Mouse (Mus musculus): Measurements from ENCODE around the gene Gm10945. TPM values are rescaled to one million over a fixed set of nuclear protein-coding genes. Genes with fewer than 3 reads are reported as not detected.

Gene Gm10945
- polyA plus RNA-seq (2015; fragmentation: Nextera tagmentation; extraction: Ambion mirVana): not detected in 2 replicates

DNA sequence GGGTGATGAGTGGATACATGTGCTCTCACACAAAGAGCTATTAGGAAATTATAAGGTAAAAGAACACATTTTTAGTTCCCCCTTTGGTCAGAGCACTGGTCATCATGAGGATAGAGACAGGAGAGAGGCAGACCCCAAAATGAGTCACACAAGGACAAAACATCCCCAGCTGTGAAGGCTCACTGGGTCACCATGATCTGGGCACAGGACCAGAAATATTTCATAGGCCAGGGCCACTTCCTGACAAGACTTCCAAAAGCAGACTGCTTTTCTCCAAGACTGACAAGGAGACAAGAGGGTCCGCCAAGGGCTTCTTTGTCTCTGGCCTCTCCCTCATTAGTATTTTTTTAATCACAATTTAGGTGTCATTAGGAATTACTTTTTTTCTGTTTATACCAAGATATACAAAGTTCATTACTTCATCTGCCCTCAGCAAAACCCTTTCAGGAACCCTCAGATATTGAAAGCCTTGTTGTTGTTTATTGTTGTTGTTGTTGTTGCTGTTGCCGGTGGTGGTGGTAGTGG lies at the start of gene Gm10945:
Gene Gm10945, minus strand, starts transcription at position 475 of the 525 bp plus-strand sequence.
- no peak within 1 kb of the TSS for H3K4me2 ChIP-seq (replicated peaks)
- 92% methylated on average over 2 of the region's 2 CpGs for WGBS

DNA sequence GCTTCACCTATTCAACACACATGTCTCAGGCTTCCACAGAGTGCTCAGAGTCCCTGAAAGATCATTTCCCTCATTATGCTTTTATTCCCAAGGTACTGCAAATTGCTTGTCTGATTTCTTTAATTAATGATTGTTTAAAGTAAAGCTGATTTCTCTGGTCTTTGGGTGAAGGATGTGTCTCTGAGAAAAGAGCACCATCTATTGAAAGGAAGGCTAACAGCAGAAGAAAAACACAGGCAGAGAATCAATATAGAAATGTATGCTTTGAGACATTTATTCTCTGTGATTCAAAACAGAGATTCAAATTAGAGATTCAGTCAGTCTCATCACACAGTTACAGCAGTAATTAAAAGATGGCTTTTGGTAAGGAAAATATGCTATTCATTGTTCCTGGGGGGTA lies 28.7 kb upstream of the Gm10945 start:
- H3K27ac ChIP-seq (replicated peaks): no peak overlapping the region
- no peaks in the 10 kb centered on the region for H3K9me3 ChIP-seq (replicated peaks)
- no peak for ATAC-seq (ENCODE audit: insufficient number of reproducible peaks, low FRiP score, low TSS enrichment, low read depth)
- H3K4me1 ChIP-seq: no peaks in the 10 kb centered on the region
- H3K36me3 ChIP-seq: no peaks in the 10 kb centered on the region
- H3K4me3 ChIP-seq (replicated peaks): no peak overlapping the region
- no peak overlapping the region for H3K9ac ChIP-seq
- peaks cover 4% of the 10 kb centered on the region for H3K27me3 ChIP-seq
- no peak overlapping the region for H3K4me2 ChIP-seq (replicated peaks)

More for the DNA sequence above, at the start of gene Gm10945:
- no peak within 1 kb of the TSS for H3K27ac ChIP-seq (replicated peaks)
- no peaks in the 10 kb centered on the region for H3K4me1 ChIP-seq
- no peaks in the 10 kb centered on the region for H3K9me3 ChIP-seq (replicated peaks)
- H3K27me3 ChIP-seq: no peaks in the 10 kb centered on the region
- no peak within 1 kb of the TSS for H3K9ac ChIP-seq
- H3K4me3 ChIP-seq (replicated peaks): no peak within 1 kb of the TSS
- no peaks in the 10 kb centered on the region for H3K36me3 ChIP-seq
- ATAC-seq (ENCODE audit: insufficient number of reproducible peaks, low FRiP score, low TSS enrichment, low read depth): no peak

DNA sequence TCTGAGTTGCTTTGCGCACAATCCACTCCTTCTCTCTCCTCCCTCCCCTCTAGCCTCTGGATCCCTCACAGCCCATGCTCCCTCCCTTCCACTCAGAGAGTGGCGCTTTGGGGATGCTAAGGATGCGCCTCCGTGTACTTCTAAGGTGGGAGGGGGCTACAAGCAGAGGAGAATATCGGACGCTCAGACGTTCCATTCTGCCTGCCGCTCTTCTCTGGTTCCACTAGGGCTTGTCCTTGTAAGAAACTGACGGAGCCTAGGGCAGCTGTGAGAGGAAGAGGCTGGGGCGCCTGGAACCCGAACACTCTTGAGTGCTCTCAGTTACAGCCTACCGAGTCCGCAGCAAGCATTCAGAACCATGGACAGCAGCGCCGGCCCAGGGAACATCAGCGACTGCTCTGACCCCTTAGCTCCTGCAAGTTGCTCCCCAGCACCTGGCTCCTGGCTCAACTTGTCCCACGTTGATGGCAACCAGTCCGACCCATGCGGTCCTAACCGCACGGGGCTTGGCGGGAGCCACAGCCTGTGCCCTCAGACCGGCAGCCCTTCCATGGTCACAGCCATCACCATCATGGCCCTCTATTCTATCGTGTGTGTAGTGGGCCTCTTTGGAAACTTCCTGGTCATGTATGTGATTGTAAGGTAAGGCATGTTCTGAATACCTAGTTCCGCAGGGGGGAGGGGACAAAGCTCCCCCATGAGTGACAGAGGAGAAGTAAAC lies 27.1 kb upstream of the Gm10945 start:
- no peak overlapping the region for H3K4me3 ChIP-seq (replicated peaks)
- H3K36me3 ChIP-seq: no peaks in the 10 kb centered on the region
- no peaks in the 10 kb centered on the region for H3K4me1 ChIP-seq
- H3K9me3 ChIP-seq (replicated peaks): no peaks in the 10 kb centered on the region
- H3K4me2 ChIP-seq (replicated peaks): no peak overlapping the region
- peaks cover 4% of the 10 kb centered on the region for H3K27me3 ChIP-seq
- H3K27ac ChIP-seq (replicated peaks): no peak overlapping the region
- ATAC-seq (ENCODE audit: insufficient number of reproducible peaks, low FRiP score, low TSS enrichment, low read depth): no peak; the same call in 1 of the 2 replicates
- no peak overlapping the region for H3K9ac ChIP-seq
- WGBS: 4% methylated on average over 25 of the region's 25 CpGs

GRCm38 (mm10) chr10:6758206-6758605 lies 3.4 kb downstream of the Gm10945 start, which contains the start of gene Oprm1:
Oprm1 (plus strand) TSS chr10:6758506.
- no peak within 1 kb of the TSS for H3K4me3 ChIP-seq (replicated peaks)
- no peak within 1 kb of the TSS for H3K9ac ChIP-seq
- ATAC-seq (ENCODE audit: insufficient number of reproducible peaks, low FRiP score, low TSS enrichment, low read depth): no peak
- WGBS: 85% methylated on average over 3 of the region's 3 CpGs
- no peaks in the 10 kb centered on the region for H3K9me3 ChIP-seq (replicated peaks)
- H3K4me1 ChIP-seq: no peaks in the 10 kb centered on the region
- H3K36me3 ChIP-seq: no peaks in the 10 kb centered on the region
- no peaks in the 10 kb centered on the region for H3K27me3 ChIP-seq
- no peak within 1 kb of the TSS for H3K27ac ChIP-seq (replicated peaks)
- H3K4me2 ChIP-seq (replicated peaks): no peak within 1 kb of the TSS

DNA sequence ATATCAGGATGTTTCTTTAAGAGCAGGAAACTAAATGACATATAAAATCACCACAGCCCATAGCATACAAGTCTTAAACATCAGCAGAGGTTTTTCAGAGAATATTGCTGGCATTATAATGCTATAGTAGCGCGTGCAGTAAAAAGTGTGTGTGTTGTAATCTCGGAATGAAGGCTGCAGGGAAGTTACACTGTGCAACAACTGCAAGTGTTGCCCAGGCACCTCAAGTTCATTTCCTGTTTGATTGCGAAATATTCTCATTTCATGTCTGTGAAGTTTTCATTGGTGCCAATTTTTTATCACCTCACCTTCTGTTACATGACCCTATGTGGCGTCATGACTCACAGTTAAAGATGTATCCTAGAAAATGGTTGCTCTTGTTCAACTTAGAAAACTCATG lies 8.2 kb downstream of the Gm10945 start:
- no peaks in the 10 kb centered on the region for H3K9me3 ChIP-seq (replicated peaks)
- H3K4me3 ChIP-seq (replicated peaks): no peak overlapping the region
- no peaks in the 10 kb centered on the region for H3K36me3 ChIP-seq
- WGBS: 85% methylated on average over 5 of the region's 5 CpGs
- no peak overlapping the region for H3K27ac ChIP-seq (replicated peaks)
- H3K9ac ChIP-seq: no peak overlapping the region
- no peaks in the 10 kb centered on the region for H3K4me1 ChIP-seq
- H3K4me2 ChIP-seq (replicated peaks): no peak overlapping the region
- no peak for ATAC-seq (ENCODE audit: insufficient number of reproducible peaks, low FRiP score, low TSS enrichment, low read depth)
- no peaks in the 10 kb centered on the region for H3K27me3 ChIP-seq

DNA sequence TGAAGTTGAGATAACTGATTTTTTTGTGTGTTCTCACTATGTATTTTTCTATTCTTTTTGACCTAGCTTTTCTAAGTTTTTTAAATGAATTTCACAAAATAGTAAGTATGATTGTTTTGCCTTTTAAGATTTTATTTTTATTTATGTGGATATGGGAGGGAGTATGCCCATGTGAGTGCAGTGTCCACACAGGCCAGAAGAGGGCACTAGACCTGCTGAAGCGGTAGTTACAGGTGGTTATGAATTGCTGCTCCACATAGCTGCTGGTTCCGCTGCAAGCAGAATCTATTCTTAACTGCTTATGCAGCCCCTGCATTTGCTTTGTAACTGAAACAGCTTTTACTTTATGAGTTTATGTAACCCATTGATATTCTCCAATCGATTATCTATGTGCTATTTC lies 33.1 kb downstream of the Gm10945 start:
- no peaks in the 10 kb centered on the region for H3K9me3 ChIP-seq (replicated peaks)
- no peak for ATAC-seq (ENCODE audit: insufficient number of reproducible peaks, low FRiP score, low TSS enrichment, low read depth)
- H3K4me3 ChIP-seq (replicated peaks): no peak overlapping the region
- H3K36me3 ChIP-seq: no peaks in the 10 kb centered on the region
- H3K27me3 ChIP-seq: no peaks in the 10 kb centered on the region
- no peak overlapping the region for H3K9ac ChIP-seq
- H3K4me1 ChIP-seq: no peaks in the 10 kb centered on the region
- H3K4me2 ChIP-seq (replicated peaks): no peak overlapping the region
- 91% methylated on average over 3 of the region's 3 CpGs for WGBS
- no peak overlapping the region for H3K27ac ChIP-seq (replicated peaks)

GRCm38 (mm10) chr10:6723765-6724164 lies 37.8 kb downstream of the Gm10945 start:
- Histone ChIP-seq H3K36me3 (no peaks in the 10 kb centered on the region), H3K4me1 (no peaks in the 10 kb centered on the region), H3K9me3 (replicated peaks) (no peaks in the 10 kb centered on the region), H3K9ac (no peak overlapping the region), H3K27ac (replicated peaks) (no peak overlapping the region), H3K4me2 (replicated peaks) (no peak overlapping the region), H3K27me3 (no peaks in the 10 kb centered on the region), H3K4me3 (replicated peaks) (no peak overlapping the region)
- WGBS: 30% methylated on average over 1 of the region's 1 CpGs
- ATAC-seq (ENCODE audit: insufficient number of reproducible peaks, low FRiP score, low TSS enrichment, low read depth): no peak

DNA sequence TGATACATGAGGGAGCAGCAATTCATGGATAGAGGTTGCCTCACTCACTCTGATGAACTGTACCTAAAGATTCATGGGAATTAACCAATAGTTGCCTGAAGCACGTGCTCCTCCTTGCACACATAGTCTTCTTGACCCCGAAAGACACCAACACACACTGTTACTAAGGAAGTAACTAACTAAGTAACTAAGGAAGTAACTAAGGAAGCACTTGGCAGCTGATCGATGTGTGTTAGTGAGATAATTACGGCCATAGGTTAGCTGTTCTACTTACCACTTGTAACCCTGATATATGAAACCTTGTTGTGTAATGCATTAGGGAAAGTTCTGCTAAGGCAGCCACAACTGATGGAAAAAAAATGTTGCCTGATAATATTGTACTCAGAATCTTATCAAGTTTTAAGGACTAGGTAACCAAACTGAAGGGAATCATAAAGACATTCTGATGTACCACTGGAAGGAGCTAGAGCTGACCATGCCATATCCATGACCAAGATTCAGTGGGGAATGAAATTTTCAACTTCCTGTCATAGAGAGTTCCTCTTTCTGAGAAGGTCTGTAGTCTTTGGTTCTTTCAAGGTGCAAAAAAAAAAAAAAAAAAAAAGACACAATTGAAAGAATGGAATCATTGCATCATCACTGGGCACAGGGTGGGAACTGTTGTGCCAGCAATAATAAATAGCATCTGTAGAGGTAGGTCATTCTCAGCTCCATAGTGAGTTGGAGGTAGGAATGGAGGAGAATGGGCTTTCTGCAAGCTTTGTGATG lies 44.2 kb downstream of the Gm10945 start:
- Histone ChIP-seq H3K4me1 (no peaks in the 10 kb centered on the region), H3K4me3 (replicated peaks) (no peak overlapping the region), H3K4me2 (replicated peaks) (no peak overlapping the region), H3K27me3 (no peaks in the 10 kb centered on the region), H3K9me3 (replicated peaks) (no peaks in the 10 kb centered on the region), H3K27ac (replicated peaks) (no peak overlapping the region), H3K9ac (no peak overlapping the region), H3K36me3 (no peaks in the 10 kb centered on the region)
- WGBS: 69% methylated on average over 4 of the region's 4 CpGs
- ATAC-seq (ENCODE audit: insufficient number of reproducible peaks, low FRiP score, low TSS enrichment, low read depth): no peak

DNA sequence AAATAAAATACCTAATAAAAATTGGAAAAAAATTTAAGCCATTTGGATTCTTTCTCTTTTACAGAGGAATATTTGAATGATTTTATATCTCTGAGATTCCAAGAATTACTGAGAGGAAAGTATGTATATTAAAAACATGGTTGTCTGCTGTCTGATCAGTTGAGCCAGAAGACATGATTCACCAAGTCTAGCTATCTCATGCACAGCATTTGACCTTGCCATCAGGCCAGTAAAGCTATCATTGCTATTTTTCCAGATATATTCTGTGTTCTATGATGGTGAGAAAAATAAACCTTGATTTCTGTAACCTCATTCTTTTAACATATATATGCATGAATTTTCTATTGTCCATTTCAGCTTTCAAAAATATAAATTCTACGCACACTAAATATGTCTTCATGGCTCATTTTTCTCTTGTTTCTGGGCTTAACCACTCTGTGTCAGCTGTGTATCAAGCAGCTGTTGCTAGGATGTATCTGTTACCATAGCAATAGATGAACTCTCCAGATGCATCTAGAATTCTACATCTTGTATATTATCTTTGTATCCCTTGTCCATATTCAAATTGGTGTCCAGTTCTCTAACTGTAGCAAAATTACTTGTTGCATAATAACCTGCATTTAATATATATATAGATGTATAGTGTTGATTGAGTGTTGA lies 56.2 kb downstream of the Gm10945 start:
- WGBS: 85% methylated on average over 1 of the region's 1 CpGs
- Histone ChIP-seq H3K9me3 (replicated peaks) (no peaks in the 10 kb centered on the region), H3K9ac (no peak overlapping the region), H3K4me3 (replicated peaks) (no peak overlapping the region), H3K4me2 (replicated peaks) (no peak overlapping the region), H3K27me3 (no peaks in the 10 kb centered on the region), H3K36me3 (no peaks in the 10 kb centered on the region), H3K4me1 (no peaks in the 10 kb centered on the region), H3K27ac (replicated peaks) (no peak overlapping the region)
- ATAC-seq (ENCODE audit: insufficient number of reproducible peaks, low FRiP score, low TSS enrichment, low read depth): no peak

- 45% methylated on average over 13 of the region's 13 CpGs for WGBS
- Histone ChIP-seq H3K27me3 (no peaks in the 10 kb centered on the region), H3K4me3 (replicated peaks) (peak overlapping the region; percentile 11; the same call in 1 of the 2 replicates), H3K27ac (replicated peaks) (no peak overlapping the region), H3K36me3 (no peaks in the 10 kb centered on the region), H3K9ac (no peak overlapping the region), H3K4me1 (no peaks in the 10 kb centered on the region), H3K4me2 (replicated peaks) (peak overlapping the region; percentile 29; the same call in 1 of the 2 replicates), H3K9me3 (replicated peaks) (no peaks in the 10 kb centered on the region)
- no peak for ATAC-seq (ENCODE audit: insufficient number of reproducible peaks, low FRiP score, low TSS enrichment, low read depth)
Measured at GRCm38 (mm10) chr10:6694218-6694850, 67.2 kb downstream of the Gm10945 start.

Measured in embryonic facial prominence, embryonic 15.5 days (tissue).